Mouse (Mus musculus): ENCODE measurements around the gene Olfr1357. TPM values are rescaled to one million over a fixed set of nuclear protein-coding genes. Genes with fewer than 3 reads are reported as not detected.

The Olfr1357 gene
- polyA plus RNA-seq, 1 experiment from 2014 or later, result not detected

DNA sequence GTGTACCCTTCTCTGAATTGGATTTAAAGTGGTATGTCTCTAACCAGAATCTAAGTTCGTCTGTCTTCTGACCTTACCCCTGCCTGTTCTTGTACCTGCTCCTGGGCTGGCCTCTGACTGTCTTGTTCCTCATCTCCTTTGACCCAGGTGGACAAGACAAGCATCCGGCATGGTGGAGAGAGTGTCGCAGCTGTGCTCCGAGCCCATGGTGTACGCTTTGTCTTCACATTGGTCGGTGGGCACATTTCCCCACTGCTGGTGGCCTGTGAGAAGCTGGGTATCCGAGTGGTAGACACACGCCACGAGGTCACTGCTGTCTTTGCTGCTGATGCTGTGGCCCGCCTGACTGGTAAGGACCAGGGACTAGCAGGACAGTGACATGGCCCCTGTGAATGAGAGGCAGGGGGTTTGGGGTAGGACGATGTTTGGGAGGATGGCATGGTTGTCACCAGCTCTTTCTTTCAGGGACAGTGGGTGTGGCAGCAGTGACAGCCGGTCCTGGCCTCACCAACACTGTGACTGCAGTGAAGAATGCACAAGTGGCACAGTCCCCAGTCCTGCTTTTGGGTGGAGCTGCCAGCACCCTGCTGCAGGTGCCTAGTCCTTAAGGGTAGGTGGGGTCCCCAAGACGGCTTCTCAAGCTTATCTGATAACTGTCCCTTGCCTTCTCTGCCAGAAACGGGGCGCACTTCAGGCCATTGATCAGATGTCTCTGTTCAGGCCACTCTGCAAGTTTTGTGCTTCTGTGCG lies 41.3 kb downstream of the Olfr1357 start:
- Histone ChIP-seq H3K27me3 (ENCODE audit: insufficient read depth, low read length) (no peaks in the 10 kb centered on the region), H3K9ac (replicated peaks) (no peak overlapping the region), H3K9me3 (ENCODE audit: low read length) (no peaks in the 10 kb centered on the region), H3K36me3 (replicated peaks; ENCODE audit: insufficient read depth, low read length) (peaks cover 36% of the 10 kb centered on the region), H3K4me2 (ENCODE audit: low read depth, low read length) (no peak overlapping the region), H3K4me3 (ENCODE audit: low read depth, low read length) (no peak overlapping the region), H3K4me1 (ENCODE audit: insufficient read depth) (peaks cover 16% of the 10 kb centered on the region), H3K27ac (ENCODE audit: low read depth) (no peak overlapping the region)
- TF ChIP-seq EP300 (IDR thresholded peaks at IDR 0.05; ENCODE audit: low read depth) (no peak), CTCF (IDR thresholded peaks at IDR 0.05; ENCODE audit: low read depth) (no peak)
- ATAC-seq (no peak), DNase-seq (no peak)
- 81% methylated on average over 16 of the region's 16 CpGs for WGBS (ENCODE audit: insufficient replicate concordance)

- Histone ChIP-seq H3K9ac (replicated peaks) (0 out of 2 replicates have a peak overlapping the region, but pooled peaks have one; percentile 71), H3K27me3 (ENCODE audit: insufficient read depth, low read length) (no peaks in the 10 kb centered on the region), H3K4me3 (ENCODE audit: low read depth, low read length) (peak overlapping the region; percentile 60), H3K36me3 (replicated peaks; ENCODE audit: insufficient read depth, low read length) (peaks cover 28% of the 10 kb centered on the region), H3K27ac (ENCODE audit: low read depth) (peak overlapping the region; percentile 85; the same call in 1 of the 2 replicates), H3K4me2 (ENCODE audit: low read depth, low read length) (peak overlapping the region; percentile 78), H3K4me1 (ENCODE audit: insufficient read depth) (peaks cover 16% of the 10 kb centered on the region), H3K9me3 (ENCODE audit: low read length) (no peaks in the 10 kb centered on the region)
- TF ChIP-seq CTCF (IDR thresholded peaks at IDR 0.05; ENCODE audit: low read depth) (no peak), EP300 (IDR thresholded peaks at IDR 0.05; ENCODE audit: low read depth) (no peak)
- DNase-seq, result peak; percentile 46
- 82% methylated on average over 2 of the region's 2 CpGs for WGBS (ENCODE audit: insufficient replicate concordance)
- no peak for ATAC-seq
Measured at GRCm38 (mm10) chr10:78575690-78576089, 42.2 kb downstream of the Olfr1357 start.

- Histone ChIP-seq H3K9ac (replicated peaks) (peak overlapping the region; percentile 71), H3K36me3 (replicated peaks; ENCODE audit: insufficient read depth, low read length) (peaks cover 23% of the 10 kb centered on the region), H3K4me3 (ENCODE audit: low read depth, low read length) (peak overlapping the region; percentile 60), H3K9me3 (ENCODE audit: low read length) (no peaks in the 10 kb centered on the region), H3K4me2 (ENCODE audit: low read depth, low read length) (peak overlapping the region; percentile 78), H3K4me1 (ENCODE audit: insufficient read depth) (peaks cover 16% of the 10 kb centered on the region), H3K27me3 (ENCODE audit: insufficient read depth, low read length) (no peaks in the 10 kb centered on the region), H3K27ac (ENCODE audit: low read depth) (peak overlapping the region; percentile 85)
- whole genome bisulfite sequencing (ENCODE audit: insufficient replicate concordance), result 7% methylated on average over 13 of the region's 13 CpGs
- DNase-seq (no peak), ATAC-seq (peak; percentile 18)
- no peak for TF ChIP-seq EP300 (IDR thresholded peaks at IDR 0.05; ENCODE audit: low read depth)
- TF ChIP-seq CTCF (IDR thresholded peaks at IDR 0.05; ENCODE audit: low read depth), result no peak
Measured at GRCm38 (mm10) chr10:78575105-78575632, 42.7 kb downstream of the Olfr1357 start.

DNA sequence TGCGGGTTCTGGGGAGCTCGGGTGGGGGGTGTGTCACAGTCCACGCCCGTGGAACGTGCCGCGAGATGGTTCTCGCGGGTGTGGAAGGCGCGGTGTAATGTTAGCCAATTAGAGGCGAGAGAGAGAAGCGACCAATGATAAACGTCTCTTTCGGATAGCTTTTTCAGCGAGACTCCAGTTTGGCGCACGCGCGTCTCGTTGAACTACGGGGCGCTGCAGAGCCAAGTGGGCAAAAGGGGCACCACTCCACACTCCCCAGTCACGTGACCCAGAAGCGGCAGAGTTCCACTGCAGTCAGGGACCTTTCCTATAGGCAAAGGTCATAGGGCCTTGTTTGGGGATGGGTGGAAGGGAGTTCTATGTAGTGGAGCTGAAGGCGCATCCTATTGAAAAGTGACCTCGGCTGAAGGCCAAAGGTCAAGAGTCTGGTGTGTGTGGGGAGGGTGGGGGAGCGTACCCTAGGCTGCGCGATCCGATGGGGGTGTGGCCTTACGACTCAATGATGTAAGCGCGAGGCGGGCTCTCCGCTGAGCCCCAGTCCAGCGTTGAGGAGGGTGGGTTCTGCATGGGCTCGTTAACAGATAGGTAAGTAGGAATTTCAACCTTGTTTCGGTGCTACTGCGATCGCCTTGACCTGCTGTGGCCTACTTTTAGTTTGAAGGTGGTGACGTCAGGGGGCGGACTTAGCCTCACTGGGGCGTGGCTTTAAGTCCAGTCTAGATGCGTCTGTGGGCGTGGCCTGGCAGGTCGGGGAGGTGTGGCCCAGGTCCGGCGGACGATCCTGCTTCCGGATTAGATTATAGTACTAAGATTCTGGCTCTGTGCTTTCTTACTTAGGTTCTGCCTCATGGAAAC lies 43.4 kb downstream of the Olfr1357 start, which contains the start of gene Ilvbl:
Gene Ilvbl, plus strand, starts transcription at position 97 of the 855 bp plus-strand sequence.
- H3K9ac ChIP-seq (replicated peaks), result peak within 1 kb of the TSS; percentile 71
- peaks cover 16% of the 10 kb centered on the region for H3K36me3 ChIP-seq (replicated peaks; ENCODE audit: insufficient read depth, low read length)
- peak within 1 kb of the TSS; percentile 60 for H3K4me3 ChIP-seq (ENCODE audit: low read depth, low read length)
- peaks cover 16% of the 10 kb centered on the region for H3K4me1 ChIP-seq (ENCODE audit: insufficient read depth)
- H3K27ac ChIP-seq (ENCODE audit: low read depth), result peak within 1 kb of the TSS; percentile 85
- H3K9me3 ChIP-seq (ENCODE audit: low read length), result no peaks in the 10 kb centered on the region
- TF ChIP-seq CTCF (IDR thresholded peaks at IDR 0.05; ENCODE audit: low read depth) (peak; percentile 44), EP300 (IDR thresholded peaks at IDR 0.05; ENCODE audit: low read depth) (peak; percentile 54; the same call in 1 of the 2 replicates)
- peak; percentile 87 for ATAC-seq
- peak within 1 kb of the TSS; percentile 78 for H3K4me2 ChIP-seq (ENCODE audit: low read depth, low read length)
- peak; percentile 95 for DNase-seq
- no peaks in the 10 kb centered on the region for H3K27me3 ChIP-seq (ENCODE audit: insufficient read depth, low read length)
- WGBS (ENCODE audit: insufficient replicate concordance), result under 1% methylated on average over 51 of the region's 51 CpGs

DNA sequence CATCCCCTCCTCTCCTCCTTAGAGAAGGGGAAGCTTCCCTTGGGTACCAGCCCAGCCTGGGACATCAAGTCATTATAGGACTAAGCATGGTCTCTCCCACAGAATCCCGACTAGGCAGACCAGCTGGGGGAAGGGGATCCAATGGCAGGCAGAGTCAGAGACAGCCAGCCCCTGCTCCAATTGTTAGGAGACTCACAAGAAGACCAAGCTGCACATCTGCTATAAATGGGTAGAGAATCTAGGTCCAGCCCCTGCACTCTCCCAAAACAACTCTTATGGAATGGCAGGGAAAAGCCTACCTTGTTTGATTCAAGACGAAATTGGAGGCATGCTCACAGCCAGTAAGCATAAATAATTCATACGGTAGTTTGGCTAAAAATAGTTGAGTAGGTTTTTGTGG lies 44.6 kb downstream of the Olfr1357 start:
- peaks cover 16% of the 10 kb centered on the region for H3K4me1 ChIP-seq (ENCODE audit: insufficient read depth)
- H3K9ac ChIP-seq (replicated peaks), result no peak overlapping the region
- ATAC-seq (no peak), DNase-seq (no peak)
- TF ChIP-seq CTCF (IDR thresholded peaks at IDR 0.05; ENCODE audit: low read depth), result no peak
- TF ChIP-seq EP300 (IDR thresholded peaks at IDR 0.05; ENCODE audit: low read depth), result no peak
- H3K9me3 ChIP-seq (ENCODE audit: low read length), result no peaks in the 10 kb centered on the region
- H3K36me3 ChIP-seq (replicated peaks; ENCODE audit: insufficient read depth, low read length), result peaks cover 5% of the 10 kb centered on the region; the same call in 1 of the 2 replicates
- no peak overlapping the region for H3K27ac ChIP-seq (ENCODE audit: low read depth)
- H3K4me2 ChIP-seq (ENCODE audit: low read depth, low read length), result no peak overlapping the region
- no peaks in the 10 kb centered on the region for H3K27me3 ChIP-seq (ENCODE audit: insufficient read depth, low read length)
- no peak overlapping the region for H3K4me3 ChIP-seq (ENCODE audit: low read depth, low read length)
- 57% methylated on average over 3 of the region's 3 CpGs for WGBS (ENCODE audit: insufficient replicate concordance)

GRCm38 (mm10) chr10:78570897-78571296 lies 47.0 kb downstream of the Olfr1357 start:
- no peak overlapping the region for H3K9ac ChIP-seq (replicated peaks)
- no peak overlapping the region for H3K27ac ChIP-seq (ENCODE audit: low read depth)
- peaks cover 15% of the 10 kb centered on the region for H3K4me1 ChIP-seq (ENCODE audit: insufficient read depth)
- no peaks in the 10 kb centered on the region for H3K27me3 ChIP-seq (ENCODE audit: insufficient read depth, low read length)
- ATAC-seq (no peak), DNase-seq (no peak)
- H3K4me2 ChIP-seq (ENCODE audit: low read depth, low read length), result no peak overlapping the region
- TF ChIP-seq EP300 (IDR thresholded peaks at IDR 0.05; ENCODE audit: low read depth), result no peak
- TF ChIP-seq CTCF (IDR thresholded peaks at IDR 0.05; ENCODE audit: low read depth), result no peak
- no peak overlapping the region for H3K4me3 ChIP-seq (ENCODE audit: low read depth, low read length)
- no peaks in the 10 kb centered on the region for H3K36me3 ChIP-seq (replicated peaks; ENCODE audit: insufficient read depth, low read length)
- WGBS (ENCODE audit: insufficient replicate concordance), result 65% methylated on average over 2 of the region's 2 CpGs
- no peaks in the 10 kb centered on the region for H3K9me3 ChIP-seq (ENCODE audit: low read length)

Data from liver, postnatal 0 days (tissue).